Mouse (Mus musculus): ENCODE results near the gene Gli1. TPM values are rescaled to one million over a fixed set of nuclear protein-coding genes. Genes with fewer than 3 reads are reported as not detected.

Gene Gli1
- total RNA-seq, 2 experiments from 2014 or later, result 3.3 to 4.5 TPM

DNA sequence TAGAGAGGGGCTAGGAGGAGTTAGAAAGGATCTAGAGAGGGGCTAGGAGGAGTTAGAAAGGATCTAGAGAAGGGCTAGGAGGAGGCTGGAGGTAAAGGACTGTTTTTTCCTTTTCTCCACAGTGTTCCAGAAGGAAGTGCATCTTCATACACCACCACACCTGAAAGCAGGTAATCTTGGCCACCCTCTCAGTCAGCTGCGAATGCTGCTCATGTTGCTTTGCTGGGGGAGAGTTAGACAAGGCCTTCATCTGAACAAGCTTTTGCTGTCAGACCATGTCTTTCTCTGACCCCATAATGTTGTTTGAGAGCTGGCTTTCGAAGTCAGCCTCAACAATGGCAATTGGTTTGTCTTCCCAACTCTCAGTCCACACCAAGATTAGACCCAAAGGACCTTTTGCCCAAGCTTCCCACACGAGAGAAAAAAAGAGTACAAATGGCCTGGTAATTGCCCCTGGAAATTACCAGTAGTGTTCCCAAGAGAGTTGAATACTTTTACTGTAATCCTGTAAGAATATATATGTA is 48.1 kb downstream of the Gli1 start:
- intact Hi-C loops (cut with DNase I), result no loop called here
- no peak for DNase-seq (ENCODE audit: extremely low spot score in 1 of 2, low spot score in 2 of 2)
- no peak overlapping the region for H3K4me3 ChIP-seq
- no peak for TF ChIP-seq CTCF (IDR thresholded peaks at IDR 0.05)
- 0 out of 2 replicates have a peak overlapping the region, but pooled peaks have one; percentile 32 for H3K27ac ChIP-seq

DNA sequence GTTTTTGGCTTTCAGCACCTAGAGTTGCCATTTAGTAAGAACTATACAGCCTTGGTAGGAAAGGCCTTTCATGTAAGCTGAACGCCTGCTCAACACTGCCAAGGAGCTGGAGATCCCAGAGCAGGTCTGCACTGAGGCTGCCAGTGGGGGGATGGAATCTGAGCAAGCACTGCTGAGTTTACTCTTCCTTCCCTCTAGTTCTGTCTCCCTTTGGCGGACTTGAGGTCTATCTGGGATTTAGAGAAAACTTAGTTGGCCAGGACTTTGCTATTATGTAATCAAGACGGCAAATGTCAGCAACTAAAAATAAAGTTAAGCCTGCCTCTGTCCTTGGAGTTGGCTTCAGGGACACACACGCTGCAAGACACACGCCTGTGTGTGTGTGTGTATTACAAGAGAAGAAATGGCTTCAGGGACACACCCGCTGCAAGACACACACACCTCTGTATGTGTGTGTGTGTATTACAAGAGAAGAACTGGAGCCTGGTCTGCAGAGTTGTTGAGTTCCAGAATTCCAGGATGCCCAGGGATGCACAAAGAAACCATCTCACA is 48.7 kb downstream of the Gli1 start:
- Histone ChIP-seq H3K4me3 (0 out of 2 replicates have a peak overlapping the region, but pooled peaks have one; percentile 9), H3K27ac (no peak overlapping the region)
- intact Hi-C loops (cut with DNase I), result no loop called here
- DNase-seq (ENCODE audit: extremely low spot score in 1 of 2, low spot score in 2 of 2), result no peak
- TF ChIP-seq CTCF (IDR thresholded peaks at IDR 0.05), result no peak

DNA sequence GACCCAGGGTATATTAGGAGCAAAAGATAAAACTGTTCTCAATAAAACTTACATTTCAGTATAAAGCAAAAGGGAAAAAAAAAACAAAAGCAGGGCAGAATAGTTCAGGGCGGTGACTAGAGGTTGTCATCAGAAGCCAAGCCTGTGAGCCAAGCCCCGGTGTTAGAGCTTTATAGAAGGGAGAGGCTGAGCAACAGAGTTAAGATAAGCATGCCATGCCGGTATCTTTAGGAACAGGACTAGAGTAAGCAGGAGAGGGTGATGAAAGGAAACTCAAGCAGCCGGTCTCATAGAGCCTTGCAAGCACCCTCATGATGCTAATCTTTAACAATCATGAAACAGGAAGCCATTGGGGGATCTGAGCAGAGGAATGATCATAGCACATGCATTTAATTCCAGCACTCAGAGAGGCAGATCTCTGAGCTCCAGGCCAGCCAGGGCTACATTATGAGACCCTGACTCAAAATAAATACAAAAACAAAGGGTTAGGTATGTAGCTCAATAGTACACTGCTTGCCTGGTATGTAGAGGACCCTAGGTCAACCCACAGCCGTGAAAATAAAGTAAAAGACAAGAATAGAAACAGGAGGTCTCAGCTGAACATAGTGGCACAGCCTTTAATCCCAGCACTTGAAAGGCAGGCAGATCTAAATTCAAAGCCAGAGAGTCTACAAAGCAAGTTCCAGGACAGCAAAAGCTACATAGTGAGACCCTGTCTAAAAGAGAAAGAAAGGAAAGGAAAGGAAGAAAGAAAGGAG is 49.7 kb downstream of the Gli1 start:
- peak overlapping the region; percentile 64 for H3K4me3 ChIP-seq
- DNase-seq (ENCODE audit: extremely low spot score in 1 of 2, low spot score in 2 of 2), result no peak
- intact Hi-C loops (cut with DNase I), result no loop called here
- peak overlapping the region; percentile 4; the same call in 1 of the 2 replicates for H3K27ac ChIP-seq
- TF ChIP-seq CTCF (IDR thresholded peaks at IDR 0.05), result no peak

DNA sequence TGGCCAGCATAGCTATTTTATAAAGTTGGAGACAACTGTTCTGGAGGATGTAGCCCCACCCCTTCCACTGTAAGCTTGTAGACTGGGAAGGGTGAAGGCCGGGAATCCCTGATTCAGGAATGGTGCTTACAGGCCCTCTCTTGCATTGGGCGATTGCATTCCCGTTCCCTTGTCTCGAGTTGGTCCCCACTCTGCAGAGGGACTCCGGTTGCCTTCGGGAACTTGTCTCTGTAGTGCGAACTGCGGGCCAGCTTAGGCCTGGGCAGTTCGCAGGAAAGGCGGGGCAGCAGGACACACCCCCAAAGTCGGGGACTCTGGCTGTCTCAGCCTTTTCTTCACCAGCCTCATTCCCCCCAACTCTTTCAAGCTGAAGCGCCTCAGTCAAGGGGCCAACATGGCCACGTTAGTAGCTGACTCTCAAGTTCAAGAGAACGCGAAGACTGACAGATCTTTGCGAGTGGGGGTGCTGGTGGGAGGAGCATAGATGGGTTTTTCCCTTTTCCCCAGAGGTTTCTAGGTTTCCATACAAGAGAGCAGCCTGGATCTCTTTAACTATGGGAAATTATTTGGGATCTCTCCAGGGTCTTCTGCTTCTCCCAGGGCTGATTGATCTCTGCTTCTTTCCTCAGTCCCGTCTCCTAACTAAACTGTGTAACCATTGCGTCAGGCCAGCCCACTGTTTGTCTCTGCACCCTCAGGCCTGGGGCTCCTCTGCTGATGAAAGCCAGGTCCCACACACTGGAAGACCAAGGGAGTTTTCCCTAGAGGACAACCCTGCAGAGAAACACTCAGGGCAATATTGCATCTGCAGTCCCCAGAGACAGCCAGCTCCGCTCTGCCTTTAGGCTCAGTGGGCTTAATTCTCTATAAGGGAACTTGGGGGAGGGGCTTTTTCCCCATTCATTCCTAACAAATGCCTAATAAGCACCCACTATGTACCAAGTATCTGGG is 50.6 kb downstream of the Gli1 start:
- DNase-seq (ENCODE audit: extremely low spot score in 1 of 2, low spot score in 2 of 2), result peak; percentile 47 to 53
- Histone ChIP-seq H3K27ac (peak overlapping the region; percentile 99), H3K4me3 (peak overlapping the region; percentile 64)
- no peak for TF ChIP-seq CTCF (IDR thresholded peaks at IDR 0.05)
- intact Hi-C loops (cut with DNase I), result loop anchor here (1.0 kb wide), 1 partner anchor 20 kb away; the partner anchor contains the start of gene Mars

DNA sequence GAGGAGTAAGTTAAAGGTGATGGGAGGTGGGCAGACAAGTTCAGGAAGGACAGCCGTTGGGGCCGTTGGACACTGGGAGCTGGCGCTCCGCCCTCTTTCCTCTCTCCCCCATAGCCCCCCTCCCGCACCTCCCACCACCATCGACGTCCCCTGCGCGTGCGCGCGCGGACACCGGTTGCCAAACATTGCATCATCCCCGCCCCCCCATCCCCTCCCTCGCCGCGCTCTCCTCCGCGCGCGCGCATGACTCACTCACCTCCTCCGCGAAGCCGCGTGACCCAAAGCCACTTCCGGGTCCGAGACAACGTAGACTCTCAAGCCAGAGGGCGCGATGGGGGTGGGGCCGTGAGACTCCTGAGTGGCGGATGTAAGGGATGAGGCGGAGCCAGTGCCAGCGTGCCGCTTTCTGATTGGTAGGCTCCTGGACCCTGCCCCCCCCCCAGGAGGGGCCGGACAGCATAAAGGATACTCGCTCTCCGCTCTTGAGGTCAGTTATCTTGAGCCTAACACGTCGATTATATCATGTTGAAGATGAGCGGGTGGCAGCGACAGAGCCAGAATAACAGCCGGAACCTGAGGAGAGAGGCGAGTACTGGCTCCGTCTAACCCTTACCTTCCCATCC is 51.4 kb downstream of the Gli1 start:
- DNase-seq (ENCODE audit: extremely low spot score in 1 of 2, low spot score in 2 of 2), result peak; percentile 99 to 100
- intact Hi-C loops (cut with DNase I), result loop anchor here (1.0 kb wide), 1 partner anchor 21 kb away; the partner anchor contains the start of gene Mars
- Histone ChIP-seq H3K4me3 (peak overlapping the region; percentile 64), H3K27ac (peak overlapping the region; percentile 99)
- TF ChIP-seq CTCF (IDR thresholded peaks at IDR 0.05), result no peak

DNA sequence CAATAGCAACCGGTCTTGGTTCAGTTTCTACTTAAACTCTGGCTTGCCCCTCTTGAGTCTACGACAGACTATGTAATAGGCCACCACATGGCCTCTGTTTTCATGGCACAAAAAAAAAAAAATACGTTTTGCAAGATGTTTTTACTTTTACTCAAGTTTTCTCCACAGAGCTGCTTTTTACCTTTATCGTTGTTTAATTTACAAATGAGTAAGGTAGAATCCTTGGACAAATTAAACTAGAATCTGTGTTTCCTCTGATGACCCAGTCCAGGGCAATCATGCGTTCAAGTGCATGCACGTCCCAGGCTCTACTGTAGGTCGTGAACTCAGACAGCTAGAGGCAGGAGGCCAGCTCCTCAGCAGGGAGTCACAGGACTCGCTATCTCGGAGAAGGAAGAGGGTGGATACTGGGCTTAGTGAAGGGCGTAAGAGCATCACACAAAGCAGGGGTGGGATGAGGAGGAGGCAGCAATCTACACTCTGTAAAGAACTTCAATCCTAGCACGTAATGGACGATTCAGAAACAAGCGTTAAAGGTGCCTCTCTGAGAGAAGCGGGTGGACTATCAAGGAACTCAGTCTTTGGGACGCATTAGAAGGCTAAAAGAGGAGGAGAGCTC is 52.1 kb downstream of the Gli1 start:
- intact Hi-C loops (cut with DNase I), result loop anchor here (1.0 to 2.0 kb wide), 2 partner anchors 22 to 79 kb away; partner anchors contain the start of genes Mars and Pip4k2c
- DNase-seq (ENCODE audit: extremely low spot score in 1 of 2, low spot score in 2 of 2), result peak in 1 of 2 experiments; percentile 34
- peak overlapping the region; percentile 64 for H3K4me3 ChIP-seq
- TF ChIP-seq CTCF (IDR thresholded peaks at IDR 0.05), result no peak
- H3K27ac ChIP-seq, result peak overlapping the region; percentile 99

DNA sequence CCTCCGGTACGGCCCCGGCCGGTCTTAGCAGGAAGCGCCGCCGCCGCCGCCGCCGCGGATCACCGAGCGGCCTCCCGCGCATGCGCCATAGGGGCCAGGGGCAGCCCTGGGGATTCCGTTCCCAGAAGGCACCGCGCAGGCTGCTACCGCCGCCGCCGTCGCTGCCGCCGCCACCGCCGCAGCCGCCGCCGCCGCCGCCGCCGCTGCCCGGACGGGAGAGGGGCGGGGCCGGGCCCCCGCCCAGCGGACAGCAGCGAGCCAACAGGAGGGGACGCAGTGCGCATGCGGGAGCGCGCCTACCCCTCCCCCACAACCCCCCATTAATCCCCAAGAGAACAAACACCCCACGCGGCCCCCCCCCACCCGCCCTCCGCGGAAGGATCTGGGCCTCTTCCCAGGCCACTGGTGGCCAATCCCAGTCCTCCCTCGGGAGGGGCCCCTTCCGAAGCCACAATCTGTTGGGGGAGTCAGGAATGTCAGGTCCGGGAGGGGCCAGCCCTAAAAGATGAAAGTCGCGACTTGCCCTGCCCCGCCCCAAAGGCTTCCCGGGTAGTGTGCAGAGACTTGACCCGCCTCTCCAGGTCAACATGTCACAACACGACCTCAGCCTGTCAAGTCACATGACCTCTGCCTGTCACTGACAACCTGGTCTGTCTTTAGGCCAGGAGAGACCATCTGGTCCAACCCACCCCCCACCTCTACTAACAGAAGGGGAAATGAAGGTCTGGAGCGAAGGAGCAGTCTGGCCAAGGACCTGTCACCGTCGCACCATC is 52.8 kb downstream of the Gli1 start, which contains the start of gene Mbd6:
Gene Mbd6 (minus strand): TSS at position 219 of the 773 bp plus-strand sequence.
- intact Hi-C loops (cut with DNase I), result loop anchor here (1.0 to 2.0 kb wide), 2 partner anchors 23 to 78 kb away; partner anchors contain the start of genes Dctn2 and Pip4k2c
- TF ChIP-seq CTCF (IDR thresholded peaks at IDR 0.05), result no peak
- peak within 1 kb of the TSS; percentile 64 for H3K4me3 ChIP-seq
- DNase-seq (ENCODE audit: extremely low spot score in 1 of 2, low spot score in 2 of 2), result peak; percentile 88 to 89
- H3K27ac ChIP-seq, result peak within 1 kb of the TSS; percentile 99

DNA sequence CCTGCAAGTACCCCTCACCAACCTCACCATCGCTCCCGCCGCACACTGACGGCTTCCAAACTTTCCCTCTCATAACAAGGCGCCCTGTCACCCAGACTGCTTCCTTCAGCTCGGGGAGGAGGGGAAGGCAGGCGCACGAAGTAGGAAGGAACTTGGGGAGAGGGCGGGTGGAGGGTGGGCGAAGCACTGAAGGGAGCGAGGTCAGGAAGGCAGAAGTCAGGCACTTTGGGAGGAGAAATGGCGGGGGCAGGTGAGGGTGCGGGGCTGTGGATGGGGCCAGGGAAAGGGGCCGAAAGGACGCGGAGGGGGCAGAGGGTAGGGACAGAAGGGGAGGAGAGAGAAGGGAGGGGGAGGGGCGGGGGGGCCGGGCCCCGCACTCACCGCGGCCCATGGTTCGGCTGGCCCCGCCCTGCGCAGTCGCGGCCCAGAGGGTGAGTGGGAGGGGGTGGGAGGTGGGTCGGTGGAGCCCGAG is 53.4 kb downstream of the Gli1 start:
- H3K27ac ChIP-seq, result peak overlapping the region; percentile 99
- peak overlapping the region; percentile 64 for H3K4me3 ChIP-seq
- DNase-seq (ENCODE audit: extremely low spot score in 1 of 2, low spot score in 2 of 2), result peak; percentile 30 to 42
- intact Hi-C loops (cut with DNase I), result loop anchor here (1.0 to 2.0 kb wide), 2 partner anchors 22 to 78 kb away; partner anchors contain the start of genes Dctn2 and Pip4k2c
- no peak for TF ChIP-seq CTCF (IDR thresholded peaks at IDR 0.05)

DNA sequence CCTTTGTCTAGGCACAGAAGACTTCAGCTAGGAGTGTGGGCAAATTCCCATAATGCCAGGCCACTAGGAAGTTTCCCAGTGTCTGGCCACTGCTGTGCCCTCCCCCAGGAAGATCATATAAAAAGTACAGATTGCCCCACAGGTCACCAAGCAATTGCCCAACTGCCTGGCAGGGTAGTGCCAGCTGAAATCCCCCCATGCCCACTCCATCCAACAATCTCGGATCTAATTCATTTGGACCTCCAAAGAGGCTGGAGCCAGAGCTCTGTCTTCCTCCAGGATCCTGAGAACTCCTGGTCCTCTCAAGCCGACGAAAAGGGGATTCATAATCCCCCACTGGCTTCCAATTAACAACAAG is 53.9 kb downstream of the Gli1 start:
- H3K27ac ChIP-seq, result peak overlapping the region; percentile 99
- no peak for TF ChIP-seq CTCF (IDR thresholded peaks at IDR 0.05)
- H3K4me3 ChIP-seq, result peak overlapping the region; percentile 64
- intact Hi-C loops (cut with DNase I), result loop anchor here (1.0 to 2.0 kb wide), 2 partner anchors 22 to 77 kb away; partner anchors contain the start of genes Dctn2 and Pip4k2c
- no peak for DNase-seq (ENCODE audit: extremely low spot score in 1 of 2, low spot score in 2 of 2)
